Mouse (Mus musculus): ENCODE results near the gene Tdrd7.

Gene Tdrd7

DNA sequence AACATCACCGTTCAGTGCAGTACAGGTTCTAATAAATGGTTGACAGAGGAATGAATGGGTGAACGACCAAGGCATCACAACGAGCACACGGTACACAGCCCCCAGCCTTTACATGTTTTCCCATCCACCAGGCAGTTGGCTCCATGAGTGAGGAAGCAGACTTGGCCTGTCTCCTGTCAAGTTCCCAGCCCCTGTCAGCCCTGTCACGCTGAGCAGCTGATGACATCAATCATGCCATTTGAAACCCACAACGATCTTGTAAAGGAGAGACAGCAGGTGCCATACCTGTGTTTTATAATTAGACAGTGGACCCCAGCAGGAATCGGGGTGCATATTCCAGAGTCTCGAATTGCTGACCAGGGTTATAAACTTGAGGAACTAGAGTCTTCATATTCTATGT is 78.2 kb downstream of the Tdrd7 start:
- no peak for DNase-seq

GRCm38 (mm10) chr4:46047971-46048370 is 82.8 kb downstream of the Tdrd7 start:
- DNase-seq: no peak

GRCm38 (mm10) chr4:46048418-46048817 is 83.3 kb downstream of the Tdrd7 start:
- DNase-seq: no peak

GRCm38 (mm10) chr4:46053323-46054107 is 88.4 kb downstream of the Tdrd7 start:
- DNase-seq: no peak

GRCm38 (mm10) chr4:46056163-46056562 is 91.0 kb downstream of the Tdrd7 start:
- no peak for DNase-seq

GRCm38 (mm10) chr4:46061259-46061962 is 96.3 kb downstream of the Tdrd7 start:
- no peak for DNase-seq

DNA sequence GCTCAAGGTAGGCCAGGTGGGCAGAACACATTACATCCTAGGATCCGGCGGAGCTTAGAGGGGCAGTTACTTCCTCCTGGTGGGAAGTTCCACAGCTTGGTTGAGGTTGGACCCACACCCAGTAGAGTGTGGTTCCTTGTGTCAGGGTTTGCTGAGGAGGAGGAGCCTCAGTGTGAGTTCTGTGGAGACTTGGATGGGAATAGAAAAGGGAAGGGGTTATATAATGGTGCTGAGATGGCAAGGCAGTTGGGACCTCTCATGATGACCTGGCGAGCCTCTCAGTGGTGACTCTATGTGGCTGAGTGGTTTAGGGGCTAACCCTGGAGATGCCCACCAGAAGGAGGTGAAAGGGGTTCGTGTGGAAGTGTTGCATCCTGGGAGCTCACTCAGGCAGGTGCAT is 98.7 kb downstream of the Tdrd7 start:
- DNase-seq: no peak

- DNase-seq: no peak
These were observed 99.1 kb downstream of the Tdrd7 start for GRCm38 (mm10) chr4:46064263-46064662.

- no peak for DNase-seq
These were observed 99.8 kb downstream of the Tdrd7 start for GRCm38 (mm10) chr4:46064961-46065360.

DNA sequence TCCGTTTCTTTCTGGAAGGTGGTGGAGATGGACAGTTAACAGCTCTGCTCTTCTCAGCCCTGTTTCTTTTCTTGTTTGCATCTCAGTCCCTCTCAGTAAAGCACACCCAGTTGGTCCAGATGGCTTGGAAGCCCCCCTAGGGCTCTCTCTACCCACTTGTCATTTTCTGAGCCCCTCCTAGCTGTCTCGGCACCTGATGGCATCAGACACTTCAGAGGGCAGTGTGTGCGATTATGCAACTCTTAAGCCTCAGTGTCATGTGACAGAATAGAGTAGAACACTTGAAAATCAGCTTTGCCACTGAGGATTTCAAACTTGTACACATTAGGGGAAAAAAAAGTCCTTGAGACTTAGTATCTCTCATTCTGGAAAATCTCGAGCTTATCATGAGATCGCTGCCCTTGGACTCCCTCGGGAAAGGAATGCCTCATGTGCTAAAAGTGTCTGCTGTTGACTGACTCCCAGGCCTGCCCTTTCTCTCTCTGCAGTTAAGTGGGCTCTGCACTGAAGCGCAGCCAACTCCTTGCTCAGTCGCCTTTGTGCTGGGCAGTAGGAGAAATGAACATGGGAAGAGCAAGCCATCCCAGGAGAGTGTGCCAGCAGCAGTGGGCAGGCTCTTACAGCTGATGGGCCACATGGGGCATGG is 100.7 kb downstream of the Tdrd7 start:
- no peak for DNase-seq

DNA sequence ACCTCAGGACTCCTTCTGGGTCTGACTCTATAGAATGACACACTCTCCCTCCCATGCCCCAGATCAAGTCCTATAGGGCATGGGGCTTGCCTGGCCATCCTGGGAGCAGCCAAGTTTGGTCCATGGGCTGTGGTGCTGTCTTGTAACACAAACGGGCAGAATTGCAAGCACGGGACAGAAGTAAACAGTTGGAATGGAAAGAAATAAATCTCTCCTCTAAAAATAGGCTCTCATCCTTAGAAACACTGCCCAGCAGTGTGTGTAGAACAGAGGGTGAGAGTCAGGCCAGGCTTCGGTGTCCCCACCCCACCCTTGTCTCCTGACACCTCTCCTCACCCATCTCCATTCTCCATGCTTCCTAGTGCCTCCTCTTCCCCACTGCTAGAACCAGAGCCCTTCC is 102.9 kb downstream of the Tdrd7 start:
- no peak for DNase-seq

DNA sequence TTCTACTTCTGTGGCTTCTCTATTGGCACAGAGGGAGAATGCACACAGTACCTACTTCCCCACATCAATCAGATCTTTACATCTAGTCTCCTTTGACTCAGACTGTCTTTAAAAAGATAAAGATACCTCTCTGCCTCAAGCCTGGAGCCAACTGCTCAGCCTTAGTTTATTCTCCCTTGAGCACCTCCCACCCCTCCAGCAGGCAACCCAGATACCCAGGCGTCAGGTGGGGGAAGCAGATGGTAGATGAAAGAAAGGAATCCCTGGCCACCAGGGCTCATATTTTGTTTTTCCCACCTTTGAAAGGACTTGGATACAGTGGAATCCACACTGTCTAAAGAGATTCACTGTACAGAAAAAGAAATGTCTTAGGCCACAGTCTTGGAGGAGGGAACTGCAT is 103.4 kb downstream of the Tdrd7 start:
- no peak for DNase-seq

GRCm38 (mm10) chr4:46069851-46070482 is 104.8 kb downstream of the Tdrd7 start:
- no peak for DNase-seq

- no peak for DNase-seq
These were observed 107.5 kb downstream of the Tdrd7 start for GRCm38 (mm10) chr4:46072631-46073030.

GRCm38 (mm10) chr4:46073736-46074135 is 108.6 kb downstream of the Tdrd7 start:
- DNase-seq: no peak

- DNase-seq: no peak
These were observed 110.5 kb downstream of the Tdrd7 start for GRCm38 (mm10) chr4:46075664-46076063.

DNA sequence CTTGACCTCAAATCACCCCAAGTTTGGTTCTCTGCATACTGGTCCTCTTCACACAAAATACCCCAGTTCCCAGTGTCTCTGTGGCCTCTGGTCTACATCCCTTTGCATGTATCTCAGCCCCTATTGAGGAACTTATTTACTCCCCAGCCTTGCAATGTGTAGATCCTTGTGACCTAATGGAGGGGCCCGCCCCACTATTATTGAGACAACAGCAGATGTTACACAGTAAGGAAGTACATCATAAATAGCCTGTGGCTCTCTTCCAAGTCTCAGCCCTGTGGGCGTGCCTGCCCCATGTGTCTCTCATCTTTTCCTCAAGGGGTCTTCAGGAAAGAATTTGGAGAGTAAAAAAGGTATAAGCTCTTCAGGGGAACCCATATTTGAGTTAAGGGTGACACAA is 111.8 kb downstream of the Tdrd7 start:
- DNase-seq: no peak

GRCm38 (mm10) chr4:46080261-46080660 is 115.1 kb downstream of the Tdrd7 start:
- DNase-seq: no peak

DNA sequence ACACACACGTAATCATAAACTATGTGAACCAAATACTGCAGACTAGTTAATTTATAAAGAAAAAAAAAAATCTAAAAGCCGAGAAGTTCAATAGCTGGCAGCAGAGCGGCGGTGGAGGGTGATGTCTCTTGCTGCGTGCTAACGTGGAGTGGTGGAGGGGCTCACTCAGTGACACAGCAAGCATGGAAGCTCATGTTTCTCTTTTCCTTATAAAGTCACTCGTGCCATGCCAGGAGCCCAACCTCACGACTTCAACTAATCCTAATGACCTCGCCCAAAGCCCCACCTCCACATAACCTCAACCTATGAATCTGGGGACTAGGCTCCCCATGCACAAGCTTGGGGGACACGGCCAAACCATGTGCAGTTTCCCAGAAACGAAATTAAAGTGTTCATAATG is 117.4 kb downstream of the Tdrd7 start:
- no peak for DNase-seq
